Mouse (Mus musculus): ENCODE measurements at regions not wholly inside any gene's neighbourhood (a gene's known extent, or its start where the extent isn't known, plus 50 kb on each side); places are given as distances from the start of the nearest gene placed in this dataset.

DNA sequence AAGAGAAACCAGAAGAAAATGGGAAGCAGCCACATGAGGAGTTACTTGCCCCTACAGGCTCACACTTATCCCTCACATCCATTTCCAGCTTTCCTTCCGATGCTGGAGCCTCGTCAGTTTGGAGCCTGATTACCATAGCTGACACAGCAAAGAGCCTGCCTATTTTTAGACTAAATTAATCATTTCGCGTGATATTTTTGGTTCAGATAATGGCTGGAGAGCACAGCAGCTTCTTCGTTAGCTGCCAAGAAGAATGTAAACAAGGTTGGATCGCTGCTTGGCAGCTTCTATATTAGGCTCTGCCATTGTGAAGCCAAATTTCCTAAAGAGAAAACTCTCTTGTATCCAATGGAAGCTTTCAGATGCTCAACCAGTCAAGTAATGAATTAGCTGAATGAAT, 676.9 kb upstream of the A1bg start:
- peak; percentile 68 for DNase-seq (ENCODE audit: low read depth, low spot score)

DNA sequence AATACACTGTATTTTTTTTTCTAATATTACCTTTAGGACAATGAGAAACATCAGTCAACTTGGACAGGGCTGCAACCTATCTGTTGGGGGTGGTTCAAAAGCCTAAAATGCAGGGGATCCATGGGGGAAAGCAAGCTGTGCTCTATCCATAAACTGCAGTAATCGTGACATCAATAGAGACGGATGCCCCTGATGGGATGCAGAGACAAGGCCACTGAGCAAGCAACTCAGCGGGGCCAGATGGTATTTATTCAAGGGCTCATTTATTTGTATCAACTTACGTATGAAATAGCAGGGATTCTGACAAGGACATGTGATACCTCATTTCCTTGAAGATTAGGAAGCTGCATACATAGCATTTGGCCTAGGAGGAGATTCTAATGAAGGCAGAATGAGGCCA, 673.5 kb upstream of the A1bg start:
- DNase-seq (ENCODE audit: low read depth, low spot score): peak; percentile 31

DNA sequence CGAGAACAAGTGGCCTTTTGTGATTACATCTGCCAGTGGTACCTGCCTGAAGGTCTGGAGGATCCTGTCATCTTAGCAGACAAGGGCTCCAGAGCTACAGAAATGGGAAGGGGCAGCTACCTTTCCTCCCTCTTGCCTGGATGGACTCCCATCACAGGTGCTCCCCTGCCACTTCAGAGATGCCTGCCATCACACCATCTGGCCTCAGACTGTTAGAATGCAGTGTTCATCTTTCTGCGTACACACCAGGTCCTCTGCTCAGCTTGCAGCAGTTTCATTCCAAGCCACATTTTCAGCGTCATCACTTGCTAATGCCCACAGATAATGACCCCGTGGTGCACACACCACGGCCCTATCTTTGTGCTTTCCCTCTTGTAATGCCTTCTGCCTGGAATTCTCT, 666.1 kb upstream of the A1bg start:
- DNase-seq (ENCODE audit: low read depth, low spot score): peak; percentile 3

DNA sequence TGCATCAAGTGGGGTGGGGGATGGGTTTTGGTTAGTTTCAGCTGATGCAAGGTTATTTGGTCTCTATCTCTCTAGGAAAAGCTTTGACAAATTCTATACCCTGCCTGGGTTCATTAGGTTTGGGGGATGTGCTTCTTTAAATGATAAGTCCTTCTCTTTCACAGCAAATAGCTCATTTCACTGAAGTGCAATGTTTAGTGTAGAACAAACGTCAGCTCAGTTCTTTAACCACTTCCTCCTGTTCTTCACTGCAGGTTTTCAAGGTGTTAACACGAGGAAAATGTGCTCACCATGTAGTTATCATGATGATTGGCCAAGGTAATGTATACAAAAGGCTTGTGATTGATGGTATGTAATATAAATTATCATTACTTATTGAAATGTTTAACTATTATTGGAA, 659.5 kb upstream of the A1bg start:
- DNase-seq (ENCODE audit: low read depth, low spot score): no peak

DNA sequence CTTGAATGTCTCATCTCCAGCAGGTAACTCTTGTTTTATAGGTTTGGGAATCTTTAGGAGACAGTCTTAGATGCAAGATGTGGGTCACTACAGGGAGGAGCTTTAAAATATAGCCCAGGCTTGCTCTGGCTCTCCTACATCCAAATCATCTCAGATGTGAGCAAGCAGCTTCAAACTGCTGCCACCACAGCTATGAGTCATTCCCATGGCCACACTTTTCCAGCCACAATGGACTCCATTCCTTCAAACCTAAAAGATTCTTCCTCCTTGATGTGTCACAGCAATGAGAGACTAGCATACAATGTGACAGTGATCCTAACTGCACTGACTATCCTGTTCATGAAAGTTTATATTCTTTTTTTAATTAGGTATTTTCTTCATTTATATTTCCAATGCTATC, 640.5 kb upstream of the A1bg start:
- DNase-seq (ENCODE audit: low read depth, low spot score): no peak

DNA sequence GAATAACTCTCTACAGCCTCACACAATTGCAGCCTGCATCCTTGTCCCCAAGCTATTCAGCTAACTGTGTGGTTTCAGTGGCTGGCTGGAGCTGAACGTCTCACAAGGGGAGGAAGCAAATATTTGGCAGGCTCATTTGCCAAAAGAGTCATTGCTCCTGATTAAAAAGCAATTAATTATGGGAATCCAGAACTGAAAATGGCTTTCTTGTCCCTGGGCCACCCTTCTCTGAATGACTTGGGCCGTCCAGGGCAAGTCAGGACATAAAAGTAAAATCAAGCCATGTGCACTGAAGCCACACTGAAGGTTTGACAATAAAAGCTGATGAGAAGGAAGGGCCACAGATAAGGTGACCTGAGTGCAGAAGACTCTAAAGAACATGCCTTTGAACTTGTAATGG, 639.4 kb upstream of the A1bg start:
- no peak for DNase-seq (ENCODE audit: low read depth, low spot score)

DNA sequence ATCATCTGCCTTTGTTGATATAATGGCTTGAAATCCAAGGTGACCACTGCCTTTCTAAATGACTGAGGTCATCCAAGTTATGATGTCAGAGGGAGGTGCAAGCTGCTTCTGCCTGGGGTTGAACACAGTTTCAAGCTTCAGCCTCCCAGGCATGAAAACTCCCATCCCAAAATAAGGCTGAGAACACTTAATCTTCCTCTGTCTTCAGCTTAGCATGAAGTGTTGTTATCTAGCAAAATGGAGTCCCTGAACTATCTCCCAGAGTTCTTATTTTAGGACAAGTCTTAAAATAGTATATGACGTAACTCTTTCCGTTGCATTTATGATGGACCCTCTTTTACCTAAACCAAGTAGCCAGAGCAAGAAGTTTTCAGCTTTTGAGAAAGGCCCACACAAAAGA, 631.1 kb upstream of the A1bg start:
- no peak for DNase-seq (ENCODE audit: low read depth, low spot score)

DNA sequence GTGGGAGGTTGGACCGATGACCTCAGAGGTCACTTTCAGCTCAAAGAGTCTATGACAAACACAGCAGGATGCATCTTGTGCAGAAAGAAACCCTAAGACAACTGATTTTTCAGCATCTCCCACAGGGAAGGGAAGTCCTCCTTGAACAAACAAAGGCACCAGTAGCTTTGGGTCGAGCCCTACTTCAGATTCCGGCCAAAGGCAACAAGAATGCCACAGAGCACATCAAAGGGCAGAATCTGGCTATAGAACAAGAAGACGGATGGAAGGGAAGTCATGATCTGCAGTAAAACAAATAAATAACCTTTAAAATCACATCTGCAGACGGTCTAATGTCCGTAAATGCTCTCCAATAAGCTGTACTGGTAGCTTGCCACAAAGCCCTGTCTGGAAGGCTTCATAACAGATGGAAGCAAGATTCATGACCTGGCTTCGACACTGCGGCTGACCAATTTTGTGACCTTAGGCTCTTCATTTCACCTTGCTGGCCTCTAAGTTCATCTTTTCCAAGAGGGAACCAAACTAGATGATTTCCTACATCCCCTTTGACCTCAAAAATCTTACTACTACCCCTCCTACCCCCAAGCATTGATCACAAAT, 630.4 kb upstream of the A1bg start:
- no peak for DNase-seq (ENCODE audit: low read depth, low spot score)

DNA sequence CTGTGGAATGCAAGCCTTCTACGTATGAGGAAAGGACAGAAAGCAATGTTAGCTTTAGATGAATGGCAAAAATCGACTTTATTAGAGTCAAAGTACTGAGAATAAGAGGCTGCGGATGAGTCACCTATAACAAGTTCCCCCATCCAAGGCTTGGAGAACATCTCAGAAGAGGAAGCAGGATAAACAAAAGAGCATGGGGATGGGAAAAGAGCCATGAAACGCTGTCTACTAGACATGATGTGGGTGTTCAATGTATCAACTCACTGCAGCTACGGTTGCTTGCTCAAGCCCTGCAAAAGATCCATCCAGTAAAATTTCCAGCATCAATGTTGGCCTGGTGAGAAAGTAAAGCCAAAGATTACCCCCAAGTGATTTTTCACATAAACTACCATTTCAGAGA, 628.4 kb upstream of the A1bg start:
- peak; percentile 71 for DNase-seq (ENCODE audit: low read depth, low spot score)

DNA sequence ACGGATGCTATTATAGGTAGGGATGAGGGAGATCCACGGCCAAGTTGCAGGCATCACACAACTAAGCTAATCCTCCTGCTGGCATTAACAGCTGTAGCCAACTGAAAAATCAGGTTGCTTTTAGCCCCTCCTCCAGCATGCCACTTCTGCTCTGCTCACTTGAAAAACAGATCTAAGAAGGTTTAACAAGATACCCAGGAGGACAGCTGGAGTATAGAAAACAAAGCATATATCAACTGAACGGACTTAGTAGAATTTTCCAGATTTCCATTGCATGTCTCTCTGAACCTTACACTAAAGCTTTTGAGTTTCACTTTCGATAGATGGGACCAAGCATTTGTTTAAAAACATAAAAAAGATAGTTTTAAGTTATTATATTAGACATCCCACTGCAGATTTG, 625.6 kb upstream of the A1bg start:
- DNase-seq (ENCODE audit: low read depth, low spot score): no peak

DNA sequence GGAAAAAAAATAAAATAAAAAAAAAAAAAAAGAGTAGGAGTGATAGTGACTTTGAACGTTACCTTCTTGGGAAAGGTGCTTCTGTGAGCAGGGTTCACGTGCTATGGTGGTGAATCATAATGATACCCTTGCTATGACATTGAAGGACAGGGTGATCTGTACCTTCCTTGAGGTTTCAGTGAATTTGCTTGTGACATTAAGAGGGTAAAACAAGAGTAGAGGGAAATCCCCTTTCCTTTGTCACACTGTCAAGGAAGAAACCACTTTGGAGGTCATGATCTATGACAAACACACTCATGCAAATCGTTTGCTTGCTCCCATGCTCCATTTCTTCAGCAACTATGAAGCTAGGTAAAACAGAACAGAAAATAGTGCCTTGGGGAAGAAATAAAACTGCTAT, 623.8 kb upstream of the A1bg start:
- no peak for DNase-seq (ENCODE audit: low read depth, low spot score)

DNA sequence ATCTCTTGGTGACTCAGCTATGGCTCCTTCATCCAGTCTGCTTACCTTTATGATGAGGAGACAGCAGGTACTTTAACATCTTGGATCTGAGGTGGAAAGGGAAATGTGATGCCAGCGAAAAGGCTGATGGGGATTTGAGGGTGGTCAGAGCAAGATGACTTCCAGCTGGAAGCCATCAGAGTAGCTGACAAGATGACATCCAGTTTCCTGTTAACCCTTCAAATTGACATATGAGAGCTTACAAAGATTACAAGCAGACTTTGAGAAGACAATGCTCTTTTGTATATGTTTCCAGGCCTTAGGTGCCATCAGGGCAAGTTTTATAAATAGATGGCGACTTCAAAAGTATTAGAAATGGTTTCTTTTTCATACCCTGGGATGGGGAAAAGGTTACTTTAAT, 621.3 kb upstream of the A1bg start:
- DNase-seq (ENCODE audit: low read depth, low spot score): no peak

DNA sequence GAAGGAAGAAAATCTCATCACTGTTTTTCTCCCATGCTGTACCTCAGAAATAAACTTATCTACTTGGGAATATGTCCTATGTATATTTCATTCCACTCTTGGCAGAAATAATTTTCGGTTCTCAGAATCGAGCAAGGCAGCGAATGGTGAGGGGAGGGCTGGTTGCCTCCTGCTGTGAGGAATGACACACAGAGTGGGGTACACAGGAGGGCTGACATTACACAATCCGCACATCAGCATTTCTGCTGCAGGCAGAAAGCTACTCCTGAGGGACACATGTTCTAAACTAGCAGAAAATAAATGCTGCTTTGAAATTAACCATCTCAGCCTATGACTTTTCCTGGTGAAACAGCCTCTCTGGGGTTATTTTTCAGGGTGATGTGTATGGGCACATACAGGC, 618.8 kb upstream of the A1bg start:
- no peak for DNase-seq (ENCODE audit: low read depth, low spot score)

DNA sequence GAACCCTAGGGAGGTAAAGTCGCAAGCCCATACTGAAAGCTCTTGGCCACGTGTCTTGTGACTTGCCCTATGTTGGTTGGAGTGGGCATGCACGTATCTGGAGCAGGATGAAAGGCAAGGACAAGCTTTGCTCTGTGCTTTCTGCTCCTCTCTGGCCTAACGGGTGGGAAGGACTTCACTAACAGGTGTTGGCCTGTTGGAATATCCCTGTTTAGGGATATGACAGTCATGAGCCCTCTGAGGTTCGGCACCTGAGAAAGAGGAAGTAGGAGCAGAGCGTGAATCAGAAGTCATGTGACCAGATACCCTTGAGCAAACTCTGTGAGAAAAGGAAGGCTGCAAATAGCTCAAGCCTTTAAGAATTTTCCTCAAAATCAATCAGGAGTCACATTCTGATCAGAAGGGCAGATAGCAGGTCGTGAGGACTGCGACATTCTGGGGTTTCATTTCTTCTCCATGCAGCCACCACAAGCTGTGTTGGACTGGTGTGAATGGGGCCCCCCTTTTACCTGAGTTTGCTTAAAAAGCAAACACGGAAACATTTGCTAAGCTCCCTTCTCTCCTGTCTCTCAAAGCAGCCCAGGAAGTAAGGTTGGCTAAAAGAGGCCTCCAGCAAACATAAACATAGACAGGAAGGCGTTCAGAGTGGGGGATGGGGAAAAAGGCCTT, 618.1 kb upstream of the A1bg start:
- DNase-seq (ENCODE audit: low read depth, low spot score): no peak

DNA sequence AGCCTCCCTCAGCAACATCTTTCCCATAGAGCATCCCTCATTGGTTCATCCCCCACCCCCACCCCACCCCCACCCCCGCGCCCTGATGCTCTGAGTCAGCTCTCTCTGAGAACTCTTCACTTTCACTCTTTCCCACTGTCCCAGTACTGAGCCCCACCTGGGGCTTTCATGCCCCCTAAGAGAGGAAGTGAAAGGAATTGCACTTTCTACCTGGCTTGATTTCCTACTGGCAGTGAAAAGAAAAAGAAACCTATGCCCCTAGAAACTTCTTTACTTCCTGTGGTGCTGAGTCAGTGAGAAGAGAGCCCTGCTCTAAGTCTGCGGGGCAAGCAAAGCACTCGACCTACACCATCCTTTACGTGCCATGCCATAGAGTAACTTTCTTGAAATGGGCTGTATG, 616.1 kb upstream of the A1bg start:
- no peak for DNase-seq (ENCODE audit: low read depth, low spot score)

DNA sequence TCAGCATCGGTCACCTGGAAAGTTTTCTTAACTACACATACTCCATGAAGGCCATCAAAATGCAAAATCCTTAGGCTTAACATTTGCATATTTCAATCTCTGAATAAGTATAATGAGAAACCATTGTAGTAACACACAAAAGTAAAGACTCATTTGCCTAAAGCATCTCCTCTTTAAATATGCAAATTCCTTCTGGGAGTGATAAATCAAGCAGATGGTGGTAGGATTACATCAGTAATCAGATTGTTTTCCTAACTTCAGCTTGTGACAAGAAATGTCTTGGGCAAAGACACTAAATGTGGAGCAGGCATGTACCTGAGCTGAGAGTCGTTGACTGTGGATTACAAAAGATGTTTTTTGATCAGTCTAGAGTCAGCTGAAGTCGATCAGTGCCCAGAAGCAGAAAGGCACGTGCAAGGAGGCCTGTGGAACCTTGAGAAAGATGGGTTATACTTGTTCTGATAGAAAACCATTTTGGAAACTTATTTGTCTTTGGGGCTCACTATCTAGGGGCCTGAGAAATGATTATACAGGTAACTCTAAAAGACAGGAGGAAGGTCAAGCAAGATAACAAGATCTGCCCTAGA, 615.5 kb upstream of the A1bg start:
- no peak for DNase-seq (ENCODE audit: low read depth, low spot score)

DNA sequence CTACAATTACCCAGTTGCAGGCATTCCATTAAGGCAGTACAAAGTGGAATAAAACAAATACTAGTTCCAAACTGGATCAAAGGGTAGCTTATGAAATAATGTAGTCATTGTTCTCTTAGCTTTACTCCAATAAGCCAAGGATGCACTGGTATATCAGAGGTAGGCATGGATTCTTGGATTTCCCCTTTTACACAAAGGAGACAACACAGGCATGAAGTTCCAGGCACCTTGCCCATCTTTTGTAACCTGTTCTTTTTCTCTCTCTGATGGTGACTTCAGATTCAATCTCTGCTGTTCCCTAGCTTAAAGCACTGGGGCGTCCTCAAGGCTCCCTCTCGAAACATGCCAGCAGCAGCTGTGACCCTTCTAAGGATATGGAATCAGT, 613.5 kb upstream of the A1bg start:
- DNase-seq (ENCODE audit: low read depth, low spot score): no peak

DNA sequence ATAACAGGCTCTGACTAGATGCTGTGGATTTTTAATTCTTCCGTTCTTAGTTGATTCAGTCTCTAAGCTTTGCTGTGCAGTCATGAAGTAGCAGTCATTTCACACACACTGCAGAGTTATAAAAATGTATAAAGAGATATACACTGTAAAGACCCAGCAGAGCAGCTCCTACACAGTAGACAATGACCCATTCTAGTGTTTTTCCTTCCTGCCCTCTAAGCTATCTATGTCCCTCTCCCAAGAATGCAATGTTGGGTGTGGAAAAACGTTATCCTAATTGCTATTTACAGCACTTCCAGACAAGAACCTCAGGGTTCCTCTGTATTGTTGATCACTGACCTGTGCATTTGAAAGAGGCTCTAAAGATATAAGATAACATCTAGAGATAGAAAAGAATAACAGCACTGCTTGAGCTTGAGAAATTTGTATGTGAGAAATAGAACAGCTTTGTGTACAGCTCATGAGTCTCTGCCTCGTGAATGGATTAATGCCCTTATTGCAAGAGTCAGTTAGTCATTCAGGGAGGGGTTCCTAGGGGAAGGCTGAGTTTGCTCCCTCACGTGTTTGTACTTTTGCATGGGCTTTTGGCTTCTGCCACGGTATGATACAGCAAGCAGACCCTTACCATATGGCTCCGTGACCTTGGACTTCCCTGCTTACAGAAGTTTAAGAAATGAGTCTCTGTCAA, 613.0 kb upstream of the A1bg start:
- no peak for DNase-seq (ENCODE audit: low read depth, low spot score)

DNA sequence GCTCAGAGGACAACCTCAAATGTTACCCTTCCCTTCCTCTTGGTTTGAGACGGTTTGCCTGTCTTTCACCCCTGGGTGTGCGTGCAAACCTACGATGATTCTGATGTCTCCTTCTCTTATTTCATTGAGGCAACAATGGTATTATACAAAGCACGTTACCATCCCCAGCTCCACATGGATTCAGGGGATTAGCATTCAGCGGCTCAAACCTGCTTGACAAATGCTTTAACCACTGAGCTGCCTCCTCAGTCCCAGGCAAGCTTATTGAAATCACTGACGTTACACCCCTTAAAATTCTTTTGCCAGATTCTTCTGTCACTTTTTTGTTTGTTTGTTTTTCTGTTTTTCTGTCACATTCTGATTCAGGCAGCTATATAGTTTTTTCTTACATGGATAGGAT, 612.4 kb upstream of the A1bg start:
- DNase-seq (ENCODE audit: low read depth, low spot score): no peak

DNA sequence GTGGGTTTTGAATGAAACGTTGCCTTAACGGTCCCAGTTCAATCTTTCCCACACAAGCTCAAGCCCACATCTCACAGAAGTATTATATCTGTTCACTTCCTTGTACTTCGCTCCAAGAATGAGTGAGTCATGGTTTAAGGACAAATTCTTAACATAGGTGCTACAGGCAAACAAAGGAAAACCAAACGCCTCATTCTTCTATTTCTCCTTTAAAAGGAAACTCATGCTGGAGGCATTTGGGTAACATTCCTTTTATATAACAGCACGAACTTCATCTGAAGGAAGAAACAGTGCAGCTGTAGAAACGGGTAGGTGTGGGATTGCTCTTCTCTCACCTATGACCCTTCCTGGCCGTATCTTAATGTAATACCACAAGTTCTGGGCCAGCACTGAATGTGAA, 610.0 kb upstream of the A1bg start:
- no peak for DNase-seq (ENCODE audit: low read depth, low spot score)

DNA sequence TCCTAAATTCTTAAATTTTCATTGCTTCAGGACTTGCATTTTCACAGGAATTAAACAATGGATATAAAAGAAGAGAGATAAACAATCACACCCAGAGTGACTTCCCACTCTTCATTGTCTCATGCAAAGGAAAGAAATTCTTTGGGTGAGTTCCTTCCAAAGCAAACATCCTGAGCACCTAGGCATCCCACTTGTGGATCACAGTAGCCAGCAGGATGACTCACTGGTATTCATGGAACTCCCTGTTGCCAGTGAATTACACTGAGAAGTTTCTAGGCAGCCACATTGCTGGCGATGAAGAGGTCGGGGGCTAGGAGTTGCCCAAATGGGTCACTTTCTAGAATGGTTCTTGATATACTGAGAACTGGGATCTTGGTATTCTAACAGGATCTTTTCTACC, 609.2 kb upstream of the A1bg start:
- DNase-seq (ENCODE audit: low read depth, low spot score): no peak

DNA sequence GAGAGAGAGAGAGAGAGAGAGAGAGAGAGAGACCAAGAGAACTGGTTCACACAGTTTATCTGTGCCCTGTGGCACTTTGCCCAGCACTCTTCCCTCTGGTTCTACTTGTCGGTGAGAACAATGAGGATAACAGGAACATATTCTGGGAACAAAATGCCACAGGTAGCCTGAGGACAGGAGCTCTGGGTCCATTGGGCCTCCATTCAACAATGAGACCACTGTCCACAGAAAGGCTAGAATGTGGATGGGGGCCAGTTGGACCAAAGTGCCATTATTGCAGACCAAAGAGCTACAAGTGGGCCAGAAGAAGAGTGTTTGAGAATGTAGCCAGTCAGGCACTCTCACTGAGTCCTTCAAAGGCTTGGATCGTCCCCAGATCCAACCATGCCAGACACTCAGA, 600.2 kb upstream of the A1bg start:
- no peak for DNase-seq (ENCODE audit: low read depth, low spot score)

DNA sequence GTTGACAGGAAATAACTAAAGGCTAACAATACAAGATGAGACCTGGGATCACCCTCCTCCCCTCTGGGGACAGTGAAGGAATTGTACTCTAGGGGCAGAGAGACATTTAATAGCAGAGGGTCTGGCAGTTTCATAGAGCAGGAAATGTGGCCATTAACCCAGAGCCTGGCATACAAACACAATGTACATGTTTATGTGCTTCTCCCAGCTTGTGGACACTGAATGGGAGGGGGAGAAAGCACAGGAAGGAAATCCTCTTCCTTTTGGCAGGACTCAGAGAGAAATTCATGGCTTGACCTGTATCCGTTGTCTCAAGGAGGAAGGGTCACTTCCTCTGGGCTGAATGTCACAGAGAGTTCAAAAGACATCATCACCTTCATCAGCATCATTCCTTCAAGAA, 594.5 kb upstream of the A1bg start:
- DNase-seq (ENCODE audit: low read depth, low spot score): no peak
